In genomic region chr15:85879498-85879895, GRCm38 (mm10) we compare ENCODE assay signal across 9 mouse cellular contexts. TPM values are rescaled to one million over a fixed set of nuclear protein-coding genes. Genes with fewer than 3 reads are reported as not detected.
A peak's percentile ranks its signal among the peaks of the same experiment; 100 is the strongest.
DNase-seq lines count a peak whose midpoint lies in the region; ATAC-seq and TF ChIP-seq lines count a peak whose summit lies in the region.
"Had no signal": no experiment of that assay in that cellular context is flagged by ENCODE, and none has a peak within 500 bp of the region (broad histone marks: within the 10 kb centered on the region; RNA-seq: fewer than 3 reads in every experiment).

No protein-coding gene starts in this region.

- H3K4me1 ChIP-seq in hindbrain, postnatal 0 days (ENCODE audit: insufficient read depth, low read length): peaks cover 14% of the 10 kb centered on the region; the same call in 1 of the 2 replicates
- H3K4me1 ChIP-seq in midbrain, embryonic 13.5 days (replicated peaks): peaks cover 27% of the 10 kb centered on the region

- H3K36me3 ChIP-seq in hindbrain, postnatal 0 days (ENCODE audit: insufficient read depth, low read length): peaks cover 16% of the 10 kb centered on the region
- H3K36me3 ChIP-seq in midbrain, embryonic 13.5 days: peaks cover 37% of the 10 kb centered on the region

- H3K27ac ChIP-seq in hindbrain, postnatal 0 days: peak overlapping the region; percentile 93
- H3K27ac ChIP-seq in midbrain, embryonic 13.5 days: peak overlapping the region; percentile 86

- under 1% methylated on average over 18 of the region's 18 CpGs for WGBS in hindbrain, postnatal 0 days
- WGBS in midbrain, embryonic 13.5 days: 1% methylated on average over 18 of the region's 18 CpGs

- peak; percentile 95 for DNase-seq in heart, adult 11 months
- DNase-seq in heart, adult 9 months (ENCODE audit: low spot score in 2 of 2): no peak
- DNase-seq in urinary bladder, adult 2 months (ENCODE audit: low spot score): peak; percentile 37
- no peak for DNase-seq in urinary bladder, postnatal 4 days (ENCODE audit: low spot score in 2 of 2)
- DNase-seq in hindbrain, postnatal 0 days (ENCODE audit: low spot score): no peak
- no peak for DNase-seq in ovary, adult 18-20 months (ENCODE audit: low spot score)
- DNase-seq in spleen, postnatal 4 days (ENCODE audit: low spot score in 2 of 2): no peak

- peak overlapping the region; percentile 78 for H3K9ac ChIP-seq in hindbrain, postnatal 0 days (replicated peaks; ENCODE audit: low read length)
- peak overlapping the region; percentile 86 for H3K9ac ChIP-seq in midbrain, embryonic 13.5 days (replicated peaks)

- no peaks in the 10 kb centered on the region for H3K9me3 ChIP-seq in hindbrain, postnatal 0 days (ENCODE audit: low read length)
- H3K9me3 ChIP-seq in midbrain, embryonic 13.5 days: no peaks in the 10 kb centered on the region

- H3K27me3 ChIP-seq in hindbrain, postnatal 0 days (ENCODE audit: insufficient read depth, low read length): no peaks in the 10 kb centered on the region
- H3K27me3 ChIP-seq in midbrain, embryonic 13.5 days: no peaks in the 10 kb centered on the region

- H3K4me3 ChIP-seq in hindbrain, postnatal 0 days (ENCODE audit: low read length): peak overlapping the region; percentile 61
- peak overlapping the region; percentile 78 for H3K4me3 ChIP-seq in midbrain, embryonic 13.5 days (replicated peaks)

- no peak for TF ChIP-seq CTCF in hindbrain, postnatal 0 days (IDR thresholded peaks at IDR 0.05; ENCODE audit: low read depth)

- no peak; the same call in 1 of the 2 replicates for ATAC-seq in hindbrain, postnatal 0 days
- peak; percentile 27 for ATAC-seq in midbrain, embryonic 13.5 days

- H3K4me2 ChIP-seq in hindbrain, postnatal 0 days (ENCODE audit: low read depth, low read length): peak overlapping the region; percentile 89
- peak overlapping the region; percentile 94 for H3K4me2 ChIP-seq in midbrain, embryonic 13.5 days (replicated peaks)

RNA-seq across cellular contexts. Expression of gene Trmu, which starts 0.4 kb away (rescaled TPM):
- 34.5 and 40.4 TPM in 2 replicates for polyA plus RNA-seq in urinary bladder, adult 2 months (2012; rRNA removed)
- total RNA-seq in hindbrain, postnatal 0 days (2014; rRNA removed): 21.6 and 30.4 TPM in 2 replicates
- polyA plus RNA-seq in hindbrain, postnatal 0 days (2015; fragmentation: Nextera tagmentation; extraction: Ambion mirVana): 35.1 and 39.5 TPM in 2 replicates
- polyA plus RNA-seq in midbrain, embryonic 13.5 days (2015; fragmentation: Nextera tagmentation; extraction: Ambion mirVana): 48.8 and 53.9 TPM in 2 replicates

RNA-seq across cellular contexts. Expression of gene Gtse1, which starts 20.0 kb away (rescaled TPM):
- 6.7 and 7.2 TPM in 2 replicates for polyA plus RNA-seq in urinary bladder, adult 2 months (2012; rRNA removed)
- total RNA-seq in hindbrain, postnatal 0 days (2014; rRNA removed): 10.4 and 10.5 TPM in 2 replicates
- polyA plus RNA-seq in hindbrain, postnatal 0 days (2015; fragmentation: Nextera tagmentation; extraction: Ambion mirVana): 4.9 and 5.4 TPM in 2 replicates
- polyA plus RNA-seq in midbrain, embryonic 13.5 days (2015; fragmentation: Nextera tagmentation; extraction: Ambion mirVana): 12.8 and 14.9 TPM in 2 replicates

RNA-seq across cellular contexts. Expression of gene Ttc38, which starts 47.4 kb away (rescaled TPM):
- polyA plus RNA-seq in urinary bladder, adult 2 months (2012; rRNA removed): 19.7 and 27.5 TPM in 2 replicates
- 4.7 and 5.4 TPM in 2 replicates for total RNA-seq in hindbrain, postnatal 0 days (2014; rRNA removed)
- 2.0 and 3.1 TPM in 2 replicates for polyA plus RNA-seq in hindbrain, postnatal 0 days (2015; fragmentation: Nextera tagmentation; extraction: Ambion mirVana)
- 4.8 and 5.0 TPM in 2 replicates for polyA plus RNA-seq in midbrain, embryonic 13.5 days (2015; fragmentation: Nextera tagmentation; extraction: Ambion mirVana)

RNA-seq across cellular contexts. Expression of gene Pkdrej, which starts 58.0 kb away (rescaled TPM):
- 0.45 and 0.56 TPM in 2 replicates for polyA plus RNA-seq in urinary bladder, adult 2 months (2012; rRNA removed)
- 0.26 and 1.0 TPM in 2 replicates for total RNA-seq in hindbrain, postnatal 0 days (2014; rRNA removed)
- 0.06 and 0.13 TPM in 2 replicates for polyA plus RNA-seq in hindbrain, postnatal 0 days (2015; fragmentation: Nextera tagmentation; extraction: Ambion mirVana)
- 0.03 TPM in 1 of 2 replicates, not detected in the other for polyA plus RNA-seq in midbrain, embryonic 13.5 days (2015; fragmentation: Nextera tagmentation; extraction: Ambion mirVana)
- total RNA-seq: hematopoietic stem cell, adult 5-6 weeks had no signal

Comparison
In these comparisons a context has a peak if more than half of its experiments do, and no peak if none do; other contexts are left out.
1. DNase-seq: peak in heart, adult 11 months (single experiment) and urinary bladder, adult 2 months (single experiment); none in heart, adult 9 months (0 of 2), urinary bladder, postnatal 4 days (0 of 2), hindbrain, postnatal 0 days (single experiment), ovary, adult 18-20 months (single experiment) and spleen, postnatal 4 days (0 of 2).